Mouse (Mus musculus) urinary bladder, postnatal 4 days (tissue): Measurements from ENCODE around the gene Tas2r116.

Experiments used
- DNase-seq, 2 experiments: peaks; one replicate each; pipeline ENCODE4 v3.0.0; 2021 to 2022; ENCODE audit warnings: low spot score in 2 of 2

Tas2r116 gene

GRCm38 (mm10) chr6:132855138-132855537 lies at the start of gene Tas2r116:
Gene Tas2r116, plus strand, starts transcription at chr6:132855438.
- DNase-seq = no peak

GRCm38 (mm10) chr6:132846842-132847241 lies 8.4 kb upstream of the Tas2r116 start, which contains the start of gene Tas2r123:
Gene Tas2r123, plus strand, starts transcription at chr6:132847142.
- DNase-seq = no peak

GRCm38 (mm10) chr6:132867708-132868107 lies 12.5 kb downstream of the Tas2r116 start, which contains the start of gene Tas2r110:
Gene Tas2r110, plus strand, starts transcription at chr6:132868008.
- DNase-seq = no peak

- no peak for DNase-seq
Measured at GRCm38 (mm10) chr6:132892711-132893110, 37.5 kb downstream of the Tas2r116 start, which contains the start of gene Tas2r113. Gene Tas2r113, plus strand, starts transcription at chr6:132893011.
